Mouse (Mus musculus) forelimb bud, embryonic 11.5 days (tissue): ENCODE results near the gene Foxi3.

Experiments used
- DNase-seq: peaks from one replicate; pipeline ENCODE4 v3.0.0-alpha.2; 2012; ENCODE audit warnings: low read depth, low spot score

Foxi3 gene

DNA sequence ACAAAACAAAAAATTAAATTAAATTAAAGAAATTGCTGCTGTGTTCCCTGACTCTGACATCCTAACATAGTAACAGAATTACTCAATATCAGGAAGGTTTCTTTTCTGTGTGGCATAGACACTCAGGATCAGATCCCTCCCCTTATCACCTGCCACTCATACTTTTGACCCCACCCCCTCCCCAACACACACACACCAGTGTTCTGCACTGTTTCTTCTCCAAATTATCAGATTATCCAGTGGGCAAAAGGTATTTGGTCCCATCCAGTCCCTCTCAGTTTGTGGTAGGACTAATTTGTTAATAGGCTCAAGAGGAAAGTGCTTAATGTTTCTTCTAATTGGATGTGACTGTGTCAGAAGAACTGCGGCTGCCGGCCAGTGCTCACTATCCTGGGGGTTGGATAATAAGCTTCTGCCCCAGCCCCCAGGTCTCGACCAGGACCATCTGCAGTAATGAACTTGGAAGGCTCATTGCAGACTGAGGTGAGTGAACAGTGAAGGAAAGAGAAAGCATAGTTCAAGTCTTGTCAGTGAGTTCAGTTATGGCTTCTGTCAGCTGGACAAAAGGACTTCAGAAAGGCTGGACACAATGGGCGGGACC lies 39.9 kb downstream of the Foxi3 start:
- no peak for DNase-seq

DNA sequence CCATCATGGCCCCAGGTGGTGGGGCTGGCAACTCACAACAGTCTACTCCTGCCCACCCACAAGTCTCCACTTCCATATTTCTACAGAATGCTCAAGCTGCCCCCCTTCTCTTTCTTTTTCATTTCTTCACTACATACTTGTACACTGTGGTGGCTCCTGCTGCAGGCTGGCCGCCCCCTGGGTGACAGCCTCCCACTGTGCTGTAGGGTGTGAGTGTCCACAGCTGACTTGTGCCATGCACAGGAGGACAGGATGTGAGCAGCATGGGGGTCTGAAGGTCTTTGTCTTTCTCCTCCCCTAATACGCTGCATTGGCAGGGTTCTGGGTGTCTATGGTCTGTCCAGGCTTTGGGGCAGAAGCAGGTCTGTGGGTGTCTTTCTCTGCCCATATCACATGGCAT lies 46.3 kb downstream of the Foxi3 start:
- DNase-seq, result no peak

DNA sequence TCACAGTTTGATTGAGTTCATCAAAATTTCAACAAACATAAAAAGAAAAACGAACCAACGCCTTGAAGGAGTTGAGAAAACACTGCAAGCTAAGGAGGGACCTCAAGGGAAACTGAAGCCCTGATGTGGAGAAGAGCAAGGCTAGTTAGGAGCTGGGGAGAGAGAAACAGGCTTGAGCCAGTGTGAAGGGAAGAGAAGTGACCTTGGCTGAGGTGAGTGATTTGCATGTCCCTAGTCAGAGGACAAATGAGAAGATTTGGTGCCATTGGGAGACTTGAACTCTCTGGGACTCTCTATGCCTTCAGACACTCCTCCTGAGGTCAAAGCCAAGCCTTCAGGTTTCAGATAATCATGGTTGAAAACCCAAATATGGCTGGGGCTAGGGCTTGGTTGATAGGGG lies 47.8 kb downstream of the Foxi3 start:
- no peak for DNase-seq
